Mouse (Mus musculus): ENCODE data around the gene Rwdd2a. TPM values are rescaled to one million over a fixed set of nuclear protein-coding genes. Genes with fewer than 3 reads are reported as not detected.
A peak's percentile ranks its signal among the peaks of the same experiment; 100 is the strongest.

The Rwdd2a gene
- 4.9 and 6.2 TPM in 2 replicates for polyA plus RNA-seq (2016; fragmentation: Nextera tagmentation; extraction: Ambion mirVana)

GRCm38 (mm10) chr9:86571540-86572135, at the start of gene Rwdd2a, which contains the start of gene Pgm3:
TSS of gene Rwdd2a (plus strand) at chr9:86571991.
TSS of gene Pgm3 (minus strand) at chr9:86571842.
- Histone ChIP-seq H3K4me3 (replicated peaks) (peak within 1 kb of the TSS; percentile 74), H3K4me2 (peak within 1 kb of the TSS; percentile 94), H3K9me3 (no peaks in the 10 kb centered on the region), H3K27me3 (no peaks in the 10 kb centered on the region), H3K4me1 (peaks cover 20% of the 10 kb centered on the region), H3K36me3 (replicated peaks) (peaks cover 17% of the 10 kb centered on the region), H3K9ac (peak within 1 kb of the TSS; percentile 66), H3K27ac (peak within 1 kb of the TSS; percentile 54; the same call in 1 of the 2 replicates)
- WGBS = under 1% methylated on average over 58 of the region's 59 CpGs
- peak; percentile 99 for ATAC-seq (ENCODE audit: low FRiP score)

GRCm38 (mm10) chr9:86522335-86522734, 49.5 kb upstream of the Rwdd2a start:
- Histone ChIP-seq H3K9me3 (no peaks in the 10 kb centered on the region), H3K27ac (no peak overlapping the region), H3K4me3 (replicated peaks) (no peak overlapping the region), H3K27me3 (no peaks in the 10 kb centered on the region), H3K9ac (no peak overlapping the region), H3K4me1 (no peaks in the 10 kb centered on the region), H3K4me2 (no peak overlapping the region), H3K36me3 (replicated peaks) (peaks cover 11% of the 10 kb centered on the region)
- ATAC-seq (ENCODE audit: low FRiP score) = no peak

GRCm38 (mm10) chr9:86525600-86525999, 46.2 kb upstream of the Rwdd2a start:
- no peak overlapping the region for H3K27ac ChIP-seq
- no peak for ATAC-seq (ENCODE audit: low FRiP score)
- H3K4me2 ChIP-seq = no peak overlapping the region
- no peak overlapping the region for H3K4me3 ChIP-seq (replicated peaks)
- H3K4me1 ChIP-seq = no peaks in the 10 kb centered on the region
- H3K27me3 ChIP-seq = no peaks in the 10 kb centered on the region
- 68% methylated on average over 2 of the region's 2 CpGs for WGBS
- 0 out of 2 replicates have a peak, but pooled peaks cover 6% of the 10 kb centered on the region for H3K36me3 ChIP-seq (replicated peaks)
- H3K9me3 ChIP-seq = no peaks in the 10 kb centered on the region
- H3K9ac ChIP-seq = no peak overlapping the region

GRCm38 (mm10) chr9:86534071-86534470, 37.7 kb upstream of the Rwdd2a start:
- Histone ChIP-seq H3K36me3 (replicated peaks) (peaks cover 22% of the 10 kb centered on the region), H3K27me3 (no peaks in the 10 kb centered on the region), H3K4me3 (replicated peaks) (no peak overlapping the region), H3K9ac (no peak overlapping the region), H3K9me3 (no peaks in the 10 kb centered on the region), H3K4me1 (no peaks in the 10 kb centered on the region), H3K27ac (no peak overlapping the region), H3K4me2 (no peak overlapping the region)
- 85% methylated on average over 5 of the region's 5 CpGs for WGBS
- ATAC-seq (ENCODE audit: low FRiP score) = no peak

- 47% methylated on average over 3 of the region's 3 CpGs for WGBS
- no peak overlapping the region for H3K9ac ChIP-seq
- H3K36me3 ChIP-seq (replicated peaks) = peaks cover 13% of the 10 kb centered on the region
- no peaks in the 10 kb centered on the region for H3K27me3 ChIP-seq
- peak overlapping the region; percentile 59 for H3K27ac ChIP-seq
- H3K9me3 ChIP-seq = no peaks in the 10 kb centered on the region
- peak; percentile 58; the same call in 1 of the 2 replicates for ATAC-seq (ENCODE audit: low FRiP score)
- no peaks in the 10 kb centered on the region; the same call in 1 of the 2 replicates for H3K4me1 ChIP-seq
- no peak overlapping the region for H3K4me3 ChIP-seq (replicated peaks)
- no peak overlapping the region for H3K4me2 ChIP-seq
These were observed 28.3 kb upstream of the Rwdd2a start for GRCm38 (mm10) chr9:86543451-86543850.

- ATAC-seq (ENCODE audit: low FRiP score) = no peak
These were observed 27.2 kb upstream of the Rwdd2a start for GRCm38 (mm10) chr9:86544559-86544958.

GRCm38 (mm10) chr9:86549637-86550162, 22.1 kb upstream of the Rwdd2a start:
- peaks cover 46% of the 10 kb centered on the region for H3K36me3 ChIP-seq (replicated peaks)
- no peaks in the 10 kb centered on the region for H3K9me3 ChIP-seq
- no peak for ATAC-seq (ENCODE audit: low FRiP score)
- no peak overlapping the region for H3K4me3 ChIP-seq (replicated peaks)
- H3K27ac ChIP-seq = no peak overlapping the region
- no peak overlapping the region for H3K9ac ChIP-seq
- H3K4me1 ChIP-seq = no peaks in the 10 kb centered on the region
- no peaks in the 10 kb centered on the region for H3K27me3 ChIP-seq
- H3K4me2 ChIP-seq = no peak overlapping the region
- WGBS = 94% methylated on average over 5 of the region's 5 CpGs

More at GRCm38 (mm10) chr9:86544559-86544958, 27.2 kb upstream of the Rwdd2a start:
- H3K36me3 ChIP-seq (replicated peaks) = peaks cover 22% of the 10 kb centered on the region
- H3K9ac ChIP-seq = no peak overlapping the region
- no peak overlapping the region for H3K4me2 ChIP-seq
- 79% methylated on average over 1 of the region's 1 CpGs for WGBS
- no peak overlapping the region for H3K27ac ChIP-seq
- no peaks in the 10 kb centered on the region for H3K9me3 ChIP-seq
- no peaks in the 10 kb centered on the region for H3K27me3 ChIP-seq
- H3K4me3 ChIP-seq (replicated peaks) = no peak overlapping the region
- no peaks in the 10 kb centered on the region; the same call in 1 of the 2 replicates for H3K4me1 ChIP-seq

- ATAC-seq (ENCODE audit: low FRiP score) = no peak
- Histone ChIP-seq H3K36me3 (replicated peaks) (peaks cover 48% of the 10 kb centered on the region), H3K4me3 (replicated peaks) (no peak overlapping the region), H3K9me3 (no peaks in the 10 kb centered on the region), H3K4me1 (no peaks in the 10 kb centered on the region), H3K9ac (no peak overlapping the region), H3K4me2 (no peak overlapping the region), H3K27ac (no peak overlapping the region), H3K27me3 (no peaks in the 10 kb centered on the region)
- WGBS = 93% methylated on average over 3 of the region's 3 CpGs
These were observed 21.1 kb upstream of the Rwdd2a start for GRCm38 (mm10) chr9:86550717-86551116.

- H3K4me3 ChIP-seq (replicated peaks) = no peak overlapping the region
- H3K27me3 ChIP-seq = no peaks in the 10 kb centered on the region
- no peak overlapping the region for H3K27ac ChIP-seq
- H3K9ac ChIP-seq = no peak overlapping the region
- no peaks in the 10 kb centered on the region for H3K4me1 ChIP-seq
- peaks cover 69% of the 10 kb centered on the region for H3K36me3 ChIP-seq (replicated peaks)
- H3K9me3 ChIP-seq = no peaks in the 10 kb centered on the region
- no peak overlapping the region for H3K4me2 ChIP-seq
- WGBS = 88% methylated on average over 9 of the region's 9 CpGs
- no peak for ATAC-seq (ENCODE audit: low FRiP score)
These were observed 17.9 kb upstream of the Rwdd2a start for GRCm38 (mm10) chr9:86553886-86554285.

- H3K9me3 ChIP-seq = no peaks in the 10 kb centered on the region
These were observed 17.1 kb upstream of the Rwdd2a start for GRCm38 (mm10) chr9:86554641-86555040.

GRCm38 (mm10) chr9:86560543-86560942, 11.2 kb upstream of the Rwdd2a start:
- Histone ChIP-seq H3K9me3 (no peaks in the 10 kb centered on the region), H3K9ac (no peak overlapping the region), H3K27me3 (no peaks in the 10 kb centered on the region), H3K4me3 (replicated peaks) (no peak overlapping the region), H3K4me1 (no peaks in the 10 kb centered on the region), H3K36me3 (replicated peaks) (peaks cover 82% of the 10 kb centered on the region), H3K4me2 (no peak overlapping the region), H3K27ac (no peak overlapping the region)
- no peak for ATAC-seq (ENCODE audit: low FRiP score)
- 88% methylated on average over 3 of the region's 3 CpGs for WGBS

More at GRCm38 (mm10) chr9:86554641-86555040, 17.1 kb upstream of the Rwdd2a start:
- H3K4me2 ChIP-seq = no peak overlapping the region
- H3K27me3 ChIP-seq = no peaks in the 10 kb centered on the region
- WGBS = 93% methylated on average over 4 of the region's 4 CpGs
- H3K9ac ChIP-seq = no peak overlapping the region
- H3K4me1 ChIP-seq = no peaks in the 10 kb centered on the region
- H3K27ac ChIP-seq = no peak overlapping the region
- ATAC-seq (ENCODE audit: low FRiP score) = no peak
- no peak overlapping the region for H3K4me3 ChIP-seq (replicated peaks)
- H3K36me3 ChIP-seq (replicated peaks) = peaks cover 71% of the 10 kb centered on the region

GRCm38 (mm10) chr9:86569314-86569910, 2.4 kb upstream of the Rwdd2a start:
- no peaks in the 10 kb centered on the region for H3K27me3 ChIP-seq
- H3K36me3 ChIP-seq (replicated peaks) = peaks cover 34% of the 10 kb centered on the region
- H3K4me1 ChIP-seq = peaks cover 18% of the 10 kb centered on the region
- no peak overlapping the region for H3K9ac ChIP-seq
- 89% methylated on average over 3 of the region's 3 CpGs for WGBS
- no peak overlapping the region for H3K4me3 ChIP-seq (replicated peaks)
- H3K4me2 ChIP-seq = no peak overlapping the region
- no peak for ATAC-seq (ENCODE audit: low FRiP score)
- no peak overlapping the region for H3K27ac ChIP-seq
- no peaks in the 10 kb centered on the region for H3K9me3 ChIP-seq

Data from forebrain, embryonic 12.5 days (tissue).